Mouse (Mus musculus) right cerebral cortex, adult 2 months (tissue): ENCODE measurements around the gene Eefsec.

ENCODE experiments used
- DNase-seq, 2 experiments: peaks; one replicate each; pipeline ENCODE4 v3.0.0; 2021 to 2022; ENCODE audit warnings: low spot score in 2 of 2

Eefsec gene

DNA sequence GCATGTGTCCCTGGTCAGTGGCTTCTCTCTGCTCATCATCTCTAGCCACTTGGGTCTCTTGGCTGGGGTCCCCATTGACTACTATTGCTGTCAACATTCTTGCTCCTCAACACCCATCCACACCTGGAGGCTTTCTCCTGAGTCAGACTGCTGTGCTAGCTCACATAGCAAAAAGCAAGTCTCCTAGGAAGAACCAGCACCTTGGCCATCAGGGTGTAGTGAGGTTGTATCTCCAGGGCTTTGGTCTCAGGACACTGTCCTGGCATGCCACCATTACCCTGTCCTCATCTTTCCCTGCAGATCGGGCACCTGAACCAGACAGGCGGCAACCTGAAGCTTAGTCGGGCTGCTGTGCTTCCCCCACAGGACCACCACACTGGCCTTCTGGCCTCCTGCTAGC lies 238.0 kb downstream of the Eefsec start:
- DNase-seq: no peak

DNA sequence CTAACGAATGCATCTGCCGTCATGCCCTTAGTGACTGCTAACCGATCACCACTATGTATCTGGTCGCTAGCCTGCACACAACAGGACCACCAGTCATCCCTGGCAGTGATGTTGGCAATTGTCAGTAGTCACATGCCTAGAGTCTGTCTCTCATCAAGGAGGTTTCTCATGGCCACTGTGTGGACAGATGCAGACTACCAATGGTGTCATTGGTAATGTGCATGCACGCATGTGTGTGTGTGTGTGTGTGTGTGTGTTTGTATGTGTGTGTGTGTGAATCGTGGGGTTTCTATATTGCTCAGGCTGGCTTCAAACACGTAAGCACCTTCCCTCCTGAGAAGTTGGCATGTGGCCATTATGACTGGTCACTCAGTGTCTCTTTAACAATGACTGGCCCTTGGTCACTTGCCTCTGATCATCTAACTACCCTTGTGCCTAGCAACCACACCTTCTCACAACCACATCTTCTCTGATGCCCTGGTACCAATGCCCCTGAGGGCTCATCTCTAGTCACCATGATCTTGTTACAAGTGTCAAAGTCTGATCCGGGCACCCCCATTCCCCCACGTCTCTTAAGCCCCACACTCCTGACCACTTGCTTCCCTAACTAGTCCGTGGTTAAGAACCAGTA lies 238.8 kb downstream of the Eefsec start:
- DNase-seq: no peak
